In genomic region chr4:106798908-106799546, GRCm38 (mm10) we compare ENCODE assay signal across 8 mouse cellular contexts. TPM values are rescaled to one million over a fixed set of nuclear protein-coding genes. Genes with fewer than 3 reads are reported as not detected.
DNase-seq lines count a peak whose midpoint lies in the region; ATAC-seq and TF ChIP-seq lines count a peak whose summit lies in the region.

No protein-coding gene starts in this region.

- ATAC-seq in forebrain, embryonic 15.5 days (replicated peaks): no peak

- H3K4me3 ChIP-seq in gastrocnemius, adult 2 months: peak overlapping the region; percentile 75
- H3K4me3 ChIP-seq in limb, embryonic 10.5 days: peak overlapping the region; percentile 46
- H3K4me3 ChIP-seq in forebrain, embryonic 15.5 days: no peak overlapping the region

- no peak overlapping the region for H3K4me2 ChIP-seq in forebrain, embryonic 15.5 days (replicated peaks)

- DNase-seq in gastrocnemius, adult 2 months: peak; percentile 48
- no peak for DNase-seq in gastrocnemius, postnatal 14 days
- peak; percentile 62 to 76 for DNase-seq in right cerebral cortex, postnatal 10 days (ENCODE audit: low spot score in 2 of 2)
- DNase-seq in right cerebral cortex, postnatal 14 days: no peak
- peak; percentile 64 for DNase-seq in limb, embryonic 10.5 days (ENCODE audit: low spot score)
- DNase-seq in yolk sac, embryonic 10.5 days (ENCODE audit: low spot score): peak; percentile 30
- DNase-seq in ovary, postnatal 14 days (ENCODE audit: low spot score): no peak

- no peaks in the 10 kb centered on the region; the same call in 1 of the 2 replicates for H3K27me3 ChIP-seq in limb, embryonic 10.5 days (ENCODE audit: low read depth, poor library complexity, severe bottlenecking)
- 0 out of 2 replicates have a peak, but pooled peaks cover 2% of the 10 kb centered on the region for H3K27me3 ChIP-seq in forebrain, embryonic 15.5 days

- H3K9ac ChIP-seq in forebrain, embryonic 15.5 days (replicated peaks): no peak overlapping the region

- H3K9me3 ChIP-seq in limb, embryonic 10.5 days (replicated peaks): no peaks in the 10 kb centered on the region
- H3K9me3 ChIP-seq in forebrain, embryonic 15.5 days: no peaks in the 10 kb centered on the region

- no peak for TF ChIP-seq CTCF in gastrocnemius, adult 2 months (IDR thresholded peaks at IDR 0.05)

- peaks cover 2% of the 10 kb centered on the region; the same call in 1 of the 2 replicates for H3K36me3 ChIP-seq in limb, embryonic 10.5 days
- no peaks in the 10 kb centered on the region for H3K36me3 ChIP-seq in forebrain, embryonic 15.5 days

- peaks cover 40% of the 10 kb centered on the region for H3K4me1 ChIP-seq in limb, embryonic 10.5 days
- no peaks in the 10 kb centered on the region for H3K4me1 ChIP-seq in forebrain, embryonic 15.5 days

- H3K27ac ChIP-seq in gastrocnemius, adult 2 months: peak overlapping the region; percentile 87
- peak overlapping the region; percentile 67 for H3K27ac ChIP-seq in limb, embryonic 10.5 days
- no peak overlapping the region for H3K27ac ChIP-seq in forebrain, embryonic 15.5 days (replicated peaks)

- 34% methylated on average over 10 of the region's 10 CpGs for WGBS in limb, embryonic 10.5 days
- WGBS in forebrain, embryonic 15.5 days: 72% methylated on average over 10 of the region's 10 CpGs

- intact Hi-C loops in gastrocnemius, adult 2 months (cut with DNase I): loop anchor here (1.0 kb wide), 1 partner anchor 20 kb away; no protein-coding TSS in a partner anchor
- intact Hi-C loops in gastrocnemius, postnatal 14 days (cut with DNase I; ENCODE audit: low total_unique reads): no loop called here

RNA-seq across cellular contexts. Expression of gene Acot11, which starts 5.8 kb away (rescaled TPM):
- total RNA-seq in gastrocnemius, adult 2 months (2021): 10 to 100 TPM in 1 of 2 experiments, 1 to 10 TPM in 1; 7.1 to 17.3 TPM
- total RNA-seq in gastrocnemius, postnatal 14 days (2021): 10 to 100 TPM in 1 of 2 experiments, 1 to 10 TPM in 1; 8.4 to 15.9 TPM
- polyA plus RNA-seq in limb, embryonic 10.5 days (2016; fragmentation: Nextera tagmentation; extraction: Ambion mirVana): 9.0 and 10.7 TPM in 2 replicates
- 0.92 and 1.3 TPM in 2 replicates for polyA plus RNA-seq in forebrain, embryonic 15.5 days (2015; fragmentation: Nextera tagmentation; extraction: Ambion mirVana)

Comparison
In these comparisons a context has a peak if more than half of its experiments do, and no peak if none do; other contexts are left out.
1. DNase-seq: peak in gastrocnemius, adult 2 months (single experiment), right cerebral cortex, postnatal 10 days (2 of 2), limb, embryonic 10.5 days (single experiment) and yolk sac, embryonic 10.5 days (single experiment); none in gastrocnemius, postnatal 14 days (single experiment), right cerebral cortex, postnatal 14 days (single experiment) and ovary, postnatal 14 days (single experiment).